Mouse (Mus musculus): ENCODE results near the gene D630003M21Rik.

DNA sequence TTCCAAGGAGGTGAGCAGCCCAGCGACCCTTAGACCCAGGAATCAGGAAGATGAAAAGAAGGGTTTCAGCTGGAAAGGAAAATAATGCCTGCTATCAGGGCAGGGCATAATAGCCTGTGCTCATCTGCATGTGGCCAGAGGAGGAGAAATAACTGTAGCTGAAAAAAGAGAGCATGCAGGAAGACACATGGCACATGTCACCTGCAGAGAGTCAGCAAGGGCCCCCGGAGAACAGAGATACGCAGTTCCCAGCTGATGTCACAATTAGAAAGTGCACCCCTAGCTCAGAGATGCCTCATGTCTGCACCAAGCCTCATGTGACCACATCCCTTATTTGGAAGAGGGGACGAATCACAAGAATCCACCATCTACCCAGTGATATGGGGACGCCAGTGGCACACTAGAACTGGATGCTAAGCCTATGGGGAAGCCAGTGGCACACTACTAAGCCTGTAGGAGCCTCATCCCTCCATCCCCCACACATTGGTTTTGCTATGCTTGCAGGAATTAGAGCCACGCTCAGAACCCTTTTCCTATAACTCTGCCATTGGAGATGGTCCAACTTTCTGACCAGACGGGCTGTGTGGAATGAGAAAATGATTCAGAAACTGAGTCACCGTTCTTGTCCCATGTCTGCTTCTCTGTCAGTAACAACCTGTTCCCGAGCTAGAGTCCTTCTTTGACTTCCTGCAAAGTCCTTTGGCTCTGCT is 61.4 kb downstream of the D630003M21Rik start:
- TF ChIP-seq CTCF (IDR thresholded peaks at IDR 0.05; ENCODE audit: borderline replicate concordance, insufficient read depth, low read depth, low read length) (no peak), POLR2A (IDR thresholded peaks at IDR 0.05; ENCODE audit: borderline replicate concordance, insufficient read depth, low read length) (no peak)
